Mouse (Mus musculus): ENCODE results near the gene Myb. TPM values are rescaled to one million over a fixed set of nuclear protein-coding genes. Genes with fewer than 3 reads are reported as not detected.

The Myb gene
- polyA plus RNA-seq, 1 experiment, result 85.5 TPM

DNA sequence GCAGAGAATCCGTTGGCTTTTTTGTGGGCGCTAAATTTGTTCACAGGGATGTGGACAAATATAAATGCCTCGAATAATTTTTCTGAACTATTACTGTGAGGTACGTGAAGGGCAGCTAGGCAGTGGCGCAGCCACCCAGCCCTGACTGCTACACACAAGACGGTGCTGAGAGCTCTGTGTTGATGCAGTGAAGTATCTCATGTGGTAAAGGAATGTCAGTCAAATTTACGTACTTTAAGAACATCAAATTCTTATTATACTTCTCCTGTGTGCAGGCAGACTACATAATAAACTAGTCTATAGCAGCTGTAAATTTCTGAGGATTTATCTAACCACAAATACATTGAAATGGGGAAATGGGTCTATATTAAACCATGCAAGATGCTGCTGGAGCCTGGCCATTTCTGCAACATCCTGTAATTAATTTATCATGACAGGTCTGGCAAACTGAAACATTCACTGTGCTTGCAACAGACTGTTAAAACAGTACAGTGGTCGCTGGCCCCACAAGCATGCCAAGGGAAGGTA, 77.3 kb downstream of the Myb start:
- H3K27ac ChIP-seq (ENCODE audit: control insufficient read depth, insufficient read depth, low read depth, low read length, poor library complexity), result peak overlapping the region; percentile 59; the same call in 1 of the 2 replicates
- TF ChIP-seq CTCF (IDR thresholded peaks at IDR 0.05; ENCODE audit: control insufficient read depth, insufficient read depth, low read length) (no peak), POLR2A (IDR thresholded peaks at IDR 0.05; ENCODE audit: borderline replicate concordance, control insufficient read depth, low read depth, low read length) (no peak)
- H3K4me3 ChIP-seq (replicated peaks; ENCODE audit: control insufficient read depth, low read depth, low read length), result no peak overlapping the region
- WGBS, result 3% methylated on average over 8 of the region's 8 CpGs
- peaks cover 7% of the 10 kb centered on the region for H3K4me1 ChIP-seq (ENCODE audit: control insufficient read depth, insufficient read depth, low read length)

DNA sequence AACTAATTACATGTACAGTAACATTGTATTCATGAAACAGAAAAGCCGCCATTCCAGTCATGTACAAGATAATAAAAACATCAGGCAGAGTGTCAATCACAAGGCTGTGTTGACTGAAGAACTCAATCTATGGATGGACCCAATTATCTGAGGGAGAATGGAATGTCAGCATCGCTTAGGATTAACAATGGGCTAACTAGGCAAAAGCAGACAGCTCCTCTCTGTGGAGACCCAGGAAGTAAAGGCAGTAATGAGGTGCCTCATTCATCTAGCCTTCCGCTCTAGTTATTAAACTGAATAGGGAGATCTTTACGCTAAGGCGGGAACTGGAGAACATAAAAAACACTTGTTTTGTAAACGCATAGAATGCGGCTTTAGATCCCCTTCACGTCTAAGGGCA, 78.3 kb downstream of the Myb start:
- 71% methylated on average over 8 of the region's 8 CpGs for WGBS
- H3K4me3 ChIP-seq (replicated peaks; ENCODE audit: control insufficient read depth, low read depth, low read length), result no peak overlapping the region
- no peak for TF ChIP-seq CTCF (IDR thresholded peaks at IDR 0.05; ENCODE audit: control insufficient read depth, insufficient read depth, low read length)
- TF ChIP-seq POLR2A (IDR thresholded peaks at IDR 0.05; ENCODE audit: borderline replicate concordance, control insufficient read depth, low read depth, low read length), result no peak
- H3K4me1 ChIP-seq (ENCODE audit: control insufficient read depth, insufficient read depth, low read length), result peaks cover 7% of the 10 kb centered on the region
- no peak overlapping the region; the same call in 1 of the 2 replicates for H3K27ac ChIP-seq (ENCODE audit: control insufficient read depth, insufficient read depth, low read depth, low read length, poor library complexity)

DNA sequence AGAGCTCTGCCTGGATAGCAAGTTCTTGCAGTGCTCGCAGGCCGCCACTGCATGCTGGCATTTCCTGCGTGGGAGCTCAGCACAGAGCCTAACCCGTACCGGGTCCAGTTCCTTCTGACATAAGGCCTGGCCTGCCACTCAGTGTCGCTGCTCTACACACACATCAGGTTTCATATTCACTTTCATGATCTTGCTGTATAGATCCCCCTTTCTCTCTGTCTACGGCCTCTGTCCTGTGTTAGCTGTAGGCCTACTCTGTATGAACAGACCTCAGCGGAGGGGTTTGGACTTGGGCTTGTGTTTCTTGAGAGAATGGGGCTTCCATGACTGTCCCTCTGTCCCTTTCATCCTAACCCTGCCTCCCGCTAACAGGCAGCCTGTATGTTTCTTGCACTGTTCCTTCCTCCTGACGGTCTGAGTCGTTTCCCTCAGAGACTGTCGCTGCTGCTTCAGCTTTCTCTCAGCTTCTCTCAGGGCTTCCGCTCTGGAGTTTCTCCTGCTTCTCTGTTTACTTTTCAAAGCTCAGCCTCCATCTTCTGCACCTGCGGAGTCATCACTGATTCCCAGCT, 83.5 kb downstream of the Myb start:
- Histone ChIP-seq H3K4me1 (ENCODE audit: control insufficient read depth, insufficient read depth, low read length) (peaks cover 5% of the 10 kb centered on the region), H3K4me3 (replicated peaks; ENCODE audit: control insufficient read depth, low read depth, low read length) (peak overlapping the region; percentile 31), H3K27ac (ENCODE audit: control insufficient read depth, insufficient read depth, low read depth, low read length, poor library complexity) (peak overlapping the region; percentile 59)
- WGBS, result 5% methylated on average over 14 of the region's 14 CpGs
- TF ChIP-seq POLR2A (IDR thresholded peaks at IDR 0.05; ENCODE audit: borderline replicate concordance, control insufficient read depth, low read depth, low read length) (0 out of 2 replicates have a peak, but pooled peaks have one; percentile 44), CTCF (IDR thresholded peaks at IDR 0.05; ENCODE audit: control insufficient read depth, insufficient read depth, low read length) (peak; percentile 25; the same call in 1 of the 2 replicates)

DNA sequence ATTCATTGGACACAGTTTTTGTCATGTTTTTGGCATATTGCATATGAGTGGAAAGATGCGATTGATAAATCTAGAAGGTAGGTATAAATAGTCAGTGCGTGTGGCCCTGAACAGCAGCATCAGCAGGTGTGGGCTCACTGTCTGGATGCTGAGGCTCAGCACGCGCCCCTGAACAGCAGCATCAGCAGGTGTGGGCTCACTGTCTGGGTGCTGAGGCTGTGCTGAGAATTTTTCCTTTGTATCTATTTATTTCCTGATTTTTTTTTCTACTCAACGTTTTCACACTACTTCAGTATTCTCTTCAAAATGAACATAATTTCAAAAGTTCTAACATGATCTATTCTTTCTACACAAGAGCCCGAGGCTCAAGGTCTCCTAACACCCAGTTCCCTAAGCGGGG, 84.1 kb downstream of the Myb start:
- Histone ChIP-seq H3K4me3 (replicated peaks; ENCODE audit: control insufficient read depth, low read depth, low read length) (peak overlapping the region; percentile 7), H3K27ac (ENCODE audit: control insufficient read depth, insufficient read depth, low read depth, low read length, poor library complexity) (peak overlapping the region; percentile 59), H3K4me1 (ENCODE audit: control insufficient read depth, insufficient read depth, low read length) (peaks cover 5% of the 10 kb centered on the region)
- TF ChIP-seq POLR2A (IDR thresholded peaks at IDR 0.05; ENCODE audit: borderline replicate concordance, control insufficient read depth, low read depth, low read length), result no peak
- 41% methylated on average over 7 of the region's 7 CpGs for WGBS

GRCm38 (mm10) chr10:21076137-21076536, 84.6 kb downstream of the Myb start:
- no peak overlapping the region for H3K4me3 ChIP-seq (replicated peaks; ENCODE audit: control insufficient read depth, low read depth, low read length)
- H3K4me1 ChIP-seq (ENCODE audit: control insufficient read depth, insufficient read depth, low read length), result peaks cover 5% of the 10 kb centered on the region
- H3K27ac ChIP-seq (ENCODE audit: control insufficient read depth, insufficient read depth, low read depth, low read length, poor library complexity), result no peak overlapping the region
- TF ChIP-seq POLR2A (IDR thresholded peaks at IDR 0.05; ENCODE audit: borderline replicate concordance, control insufficient read depth, low read depth, low read length), result no peak
- no peak for TF ChIP-seq CTCF (IDR thresholded peaks at IDR 0.05; ENCODE audit: control insufficient read depth, insufficient read depth, low read length)
- WGBS, result 94% methylated on average over 1 of the region's 1 CpGs

Other genes starting within 250 kb of the Myb start
- 4.8 and 6.4 TPM in 2 replicates for gene Ahi1, start 208.4 kb downstream of the Myb start, polyA plus RNA-seq (2011; ENCODE audit: insufficient read depth, insufficient read length, low replicate concordance, missing spikeins)
- gene Hbs1l, start 135.0 kb upstream of the Myb start, polyA plus RNA-seq (2011; ENCODE audit: insufficient read depth, insufficient read length, low replicate concordance, missing spikeins), result 38.6 and 57.0 TPM in 2 replicates
- gene Aldh8a1, start 216.3 kb upstream of the Myb start, polyA plus RNA-seq (2011; ENCODE audit: insufficient read depth, insufficient read length, low replicate concordance, missing spikeins), result 0.57 and 2.4 TPM in 2 replicates

Measured in bone marrow, adult 2 months (tissue).